Mouse (Mus musculus): ENCODE results near the gene AW551984. TPM values are rescaled to one million over a fixed set of nuclear protein-coding genes. Genes with fewer than 3 reads are reported as not detected.

AW551984 gene
- polyA plus RNA-seq, 1 experiment, result 87.9 TPM

DNA sequence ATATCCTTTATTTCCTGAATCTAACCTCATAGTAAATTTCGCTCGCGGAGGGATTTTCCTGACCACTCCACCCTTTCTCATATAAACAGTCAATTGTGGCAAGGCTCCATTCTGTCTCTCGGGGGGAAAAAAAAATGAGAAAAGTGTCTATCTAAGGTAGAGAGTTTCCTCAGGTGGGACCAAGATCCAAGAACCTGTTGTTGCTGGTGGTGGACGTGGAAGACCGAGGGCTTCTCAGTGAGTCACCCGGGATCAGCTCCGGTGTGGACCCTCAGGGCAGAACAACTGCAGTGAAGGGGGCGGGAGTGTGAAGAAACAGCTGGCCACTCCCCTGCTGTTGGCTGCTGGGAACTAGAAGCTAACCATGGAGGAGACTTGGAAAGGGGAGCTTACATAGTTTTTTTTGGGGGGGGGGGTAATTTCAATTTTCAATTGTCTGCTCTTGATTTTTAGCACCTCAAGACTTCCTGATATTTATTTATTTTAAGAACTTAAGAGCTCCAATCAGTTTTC, 814 bp downstream of the AW551984 start:
- TF ChIP-seq CTCF (IDR thresholded peaks at IDR 0.05; ENCODE audit: borderline replicate concordance, extremely low read depth, insufficient read depth, insufficient read length), result no peak
- TF ChIP-seq POLR2A (IDR thresholded peaks at IDR 0.05; ENCODE audit: borderline replicate concordance, extremely low read depth, insufficient read depth, insufficient read length, poor library complexity, severe bottlenecking), result no peak

DNA sequence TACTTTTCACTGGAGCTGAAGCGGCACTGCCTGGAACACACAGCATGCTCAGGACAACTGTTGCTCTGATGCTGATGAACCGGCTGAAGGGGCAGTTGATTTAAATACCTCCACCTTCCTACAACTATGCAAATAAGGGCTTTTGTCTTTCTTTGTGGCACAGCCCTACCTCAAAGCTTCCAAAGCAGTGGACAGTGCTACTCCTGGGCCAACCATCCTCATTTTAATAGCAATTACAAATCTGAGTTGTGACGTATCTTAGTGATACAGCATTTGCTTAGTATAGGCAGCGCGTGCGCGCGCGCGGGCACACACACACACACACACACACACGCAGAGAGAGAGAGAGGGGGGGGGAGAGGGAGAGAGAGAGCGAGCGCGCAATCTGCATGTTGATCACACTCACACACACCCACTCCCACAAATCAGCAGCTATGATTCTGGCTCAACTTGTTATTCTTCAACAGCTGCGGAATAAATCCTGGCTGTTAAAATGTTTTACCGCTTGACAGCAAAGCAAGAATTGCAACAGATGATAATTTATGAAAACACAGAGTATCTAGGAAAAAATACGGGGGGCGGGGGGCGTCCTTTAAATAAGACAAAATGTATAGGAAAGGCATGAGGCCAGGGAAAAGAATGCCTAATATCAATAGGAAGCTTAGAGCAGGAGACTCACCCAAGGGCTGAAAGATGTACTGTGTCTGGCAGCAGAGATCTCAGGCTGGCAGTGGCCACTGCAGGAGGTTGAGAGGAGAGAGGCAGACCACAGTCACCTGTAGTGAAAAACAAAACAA, 1.5 kb downstream of the AW551984 start:
- TF ChIP-seq CTCF (IDR thresholded peaks at IDR 0.05; ENCODE audit: borderline replicate concordance, extremely low read depth, insufficient read depth, insufficient read length), result no peak
- TF ChIP-seq POLR2A (IDR thresholded peaks at IDR 0.05; ENCODE audit: borderline replicate concordance, extremely low read depth, insufficient read depth, insufficient read length, poor library complexity, severe bottlenecking), result no peak
- peak; percentile 90 for DNase-seq (ENCODE audit: low read depth)

More for the DNA sequence above, 814 bp downstream of the AW551984 start:
- peak; percentile 60 for DNase-seq (ENCODE audit: low read depth)

DNA sequence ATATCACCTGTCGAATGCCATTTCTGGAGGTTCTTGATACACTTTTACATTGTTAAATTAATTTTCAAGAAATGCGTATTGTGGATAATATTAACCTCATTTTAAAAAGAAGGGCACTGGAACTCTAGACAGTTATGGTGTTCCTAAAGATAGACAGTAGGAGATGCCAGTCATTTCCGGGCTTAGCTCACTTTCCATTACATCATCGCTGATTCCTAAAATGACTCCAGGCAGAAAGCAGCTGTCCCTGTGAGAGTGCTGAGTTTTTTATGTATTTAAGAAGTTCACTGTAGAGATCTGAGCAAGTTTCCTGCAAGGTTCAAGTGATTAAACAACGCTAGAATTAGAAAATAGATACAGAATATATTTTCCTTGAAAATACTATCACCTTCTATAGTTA, 27.2 kb downstream of the AW551984 start:
- no peak for TF ChIP-seq CTCF (IDR thresholded peaks at IDR 0.05; ENCODE audit: borderline replicate concordance, extremely low read depth, insufficient read depth, insufficient read length)
- no peak for TF ChIP-seq POLR2A (IDR thresholded peaks at IDR 0.05; ENCODE audit: borderline replicate concordance, extremely low read depth, insufficient read depth, insufficient read length, poor library complexity, severe bottlenecking)
- DNase-seq (ENCODE audit: low read depth), result no peak

DNA sequence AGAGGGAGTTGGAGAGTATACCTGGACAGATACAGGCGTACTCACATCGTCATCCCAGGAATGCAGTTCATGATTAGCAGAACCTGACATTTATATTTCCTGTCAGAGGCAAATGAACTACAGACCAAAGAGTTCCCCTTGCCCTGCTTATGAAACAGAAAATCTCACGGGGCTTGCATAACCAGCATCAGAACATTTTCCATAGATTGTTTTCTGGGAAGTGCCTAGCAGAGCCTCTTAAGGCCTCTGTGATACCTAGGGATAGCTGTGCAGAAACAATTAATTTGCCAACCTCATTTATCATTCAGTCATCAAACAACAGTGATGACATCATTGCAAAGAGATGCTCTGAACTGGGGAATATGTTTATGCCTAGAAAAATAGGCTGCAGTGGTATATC, 28.7 kb downstream of the AW551984 start, which contains the start of gene Olfr959:
Olfr959 (minus strand) TSS at position 101 of the 400 bp plus-strand sequence.
- TF ChIP-seq CTCF (IDR thresholded peaks at IDR 0.05; ENCODE audit: borderline replicate concordance, extremely low read depth, insufficient read depth, insufficient read length) (no peak), POLR2A (IDR thresholded peaks at IDR 0.05; ENCODE audit: borderline replicate concordance, extremely low read depth, insufficient read depth, insufficient read length, poor library complexity, severe bottlenecking) (no peak)
- no peak for DNase-seq (ENCODE audit: low read depth)

DNA sequence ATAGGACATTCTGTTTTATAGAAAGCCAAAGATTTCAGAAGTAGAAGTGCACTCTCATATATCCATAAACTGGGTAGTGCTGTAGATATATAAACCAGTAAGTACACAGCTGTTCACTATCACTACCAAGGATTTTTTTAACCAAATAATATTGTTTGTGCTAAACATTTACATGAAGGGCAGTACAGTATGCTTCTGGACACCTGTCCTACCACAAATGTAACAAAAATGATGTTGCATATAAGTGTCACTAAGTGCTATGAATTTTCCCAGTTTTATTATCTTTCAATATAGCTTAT, 45.9 kb downstream of the AW551984 start:
- TF ChIP-seq POLR2A (IDR thresholded peaks at IDR 0.05; ENCODE audit: borderline replicate concordance, extremely low read depth, insufficient read depth, insufficient read length, poor library complexity, severe bottlenecking) (no peak), CTCF (IDR thresholded peaks at IDR 0.05; ENCODE audit: borderline replicate concordance, extremely low read depth, insufficient read depth, insufficient read length) (no peak)
- no peak for DNase-seq (ENCODE audit: low read depth)

DNA sequence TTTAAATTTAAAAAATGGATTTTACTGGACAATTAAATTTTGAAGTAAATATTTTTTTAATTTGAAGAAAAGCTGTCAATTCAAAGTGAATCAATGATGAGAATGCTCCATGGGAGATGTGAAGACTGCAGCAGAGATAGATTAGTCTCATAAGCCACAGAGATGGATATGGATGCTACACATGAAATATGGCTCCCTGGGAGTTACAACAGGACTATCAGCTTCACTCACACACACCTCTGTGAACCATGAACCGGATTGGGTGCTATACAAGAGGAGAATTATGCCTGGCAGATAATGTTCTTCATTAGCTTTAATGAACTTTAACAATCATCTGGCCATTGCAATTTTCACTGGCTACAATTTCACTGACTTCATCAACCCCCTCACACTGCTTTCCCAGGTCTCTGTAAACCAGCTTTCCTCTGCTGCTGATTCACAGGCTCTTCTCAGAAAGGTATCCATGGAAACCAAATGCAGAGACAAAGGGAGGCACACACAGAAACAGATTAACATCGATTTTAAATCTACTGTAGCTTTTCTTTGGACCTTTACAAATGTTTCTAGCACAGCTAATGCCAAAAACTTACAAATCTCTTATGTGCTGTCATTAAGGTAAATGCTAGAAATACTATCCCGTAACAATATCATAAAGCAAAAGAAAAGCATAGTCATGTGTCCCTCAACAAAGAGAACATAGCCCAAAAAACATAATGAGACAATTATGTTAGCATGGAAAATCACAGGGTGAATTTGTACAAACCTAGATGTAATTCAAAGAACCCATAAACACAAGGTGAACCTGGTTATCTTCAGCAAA, 46.5 kb downstream of the AW551984 start:
- no peak for TF ChIP-seq POLR2A (IDR thresholded peaks at IDR 0.05; ENCODE audit: borderline replicate concordance, extremely low read depth, insufficient read depth, insufficient read length, poor library complexity, severe bottlenecking)

DNA sequence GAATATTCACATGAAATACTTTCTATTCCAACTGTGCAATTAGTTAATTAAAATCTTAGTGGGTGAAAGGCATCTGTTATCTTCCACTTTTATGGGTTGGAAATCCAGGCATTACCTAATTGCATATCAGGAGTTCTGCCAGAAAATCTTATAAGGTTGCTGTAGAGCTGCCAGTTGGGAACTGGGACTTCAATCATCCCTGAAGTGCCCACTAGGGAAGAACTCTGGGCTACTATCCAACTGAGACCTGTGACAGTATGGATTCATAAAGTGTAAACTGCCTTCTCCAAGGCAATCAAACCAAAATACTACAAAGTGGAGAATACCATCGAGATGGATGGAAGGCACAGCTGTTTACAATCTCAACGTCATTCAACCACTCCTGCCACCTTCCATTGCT, 50.3 kb downstream of the AW551984 start, which contains the start of gene Olfr958:
Olfr958 (minus strand) TSS at position 109 of the 400 bp plus-strand sequence.
- TF ChIP-seq POLR2A (IDR thresholded peaks at IDR 0.05; ENCODE audit: borderline replicate concordance, extremely low read depth, insufficient read depth, insufficient read length, poor library complexity, severe bottlenecking) (no peak), CTCF (IDR thresholded peaks at IDR 0.05; ENCODE audit: borderline replicate concordance, extremely low read depth, insufficient read depth, insufficient read length) (no peak)
- DNase-seq (ENCODE audit: low read depth), result peak; percentile 90

More for the DNA sequence above, 46.5 kb downstream of the AW551984 start:
- DNase-seq (ENCODE audit: low read depth), result peak; percentile 94

DNA sequence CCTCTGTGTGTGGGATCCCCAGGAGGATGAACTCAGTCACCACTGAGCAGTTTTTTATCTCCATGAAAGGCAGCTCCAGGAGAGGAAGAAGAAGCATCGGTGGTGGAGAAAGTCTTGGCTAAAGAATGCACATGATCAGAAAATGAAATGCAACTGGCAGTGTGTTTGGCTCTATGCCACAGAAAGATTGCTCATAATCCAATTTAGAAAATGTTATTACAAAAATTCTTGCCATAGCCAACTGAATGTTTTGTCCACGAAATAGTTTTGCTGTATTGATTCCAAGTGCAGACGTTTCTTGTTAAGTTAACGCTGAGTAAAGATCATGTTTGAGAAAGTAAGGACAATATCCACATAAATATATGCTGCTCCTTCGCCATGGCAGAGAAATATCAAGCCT, 53.4 kb downstream of the AW551984 start:
- DNase-seq (ENCODE audit: low read depth), result peak; percentile 19
- TF ChIP-seq POLR2A (IDR thresholded peaks at IDR 0.05; ENCODE audit: borderline replicate concordance, extremely low read depth, insufficient read depth, insufficient read length, poor library complexity, severe bottlenecking), result no peak
- no peak for TF ChIP-seq CTCF (IDR thresholded peaks at IDR 0.05; ENCODE audit: borderline replicate concordance, extremely low read depth, insufficient read depth, insufficient read length)

Other genes with a start within 250 kb of the AW551984 start
- gene Olfr951, start 217.0 kb downstream of the AW551984 start, polyA plus RNA-seq (2012; rRNA removed), result not detected in 2 replicates
- not detected in 2 replicates for gene Olfr952, start 177.3 kb downstream of the AW551984 start, polyA plus RNA-seq (2012; rRNA removed)
- gene Olfr954, start 147.7 kb downstream of the AW551984 start, polyA plus RNA-seq (2012; rRNA removed), result not detected in 2 replicates
- gene Olfr955, start 132.5 kb downstream of the AW551984 start, polyA plus RNA-seq (2012; rRNA removed), result not detected in 2 replicates
- gene Olfr44, start 110.4 kb downstream of the AW551984 start, polyA plus RNA-seq (2012; rRNA removed), result not detected in 2 replicates
- gene Olfr957, start 88.6 kb downstream of the AW551984 start, polyA plus RNA-seq (2012; rRNA removed), result not detected in 2 replicates
- not detected in 2 replicates for gene Olfr958, start 50.3 kb downstream of the AW551984 start, polyA plus RNA-seq (2012; rRNA removed)
- gene Olfr959, start 28.8 kb downstream of the AW551984 start, polyA plus RNA-seq (2012; rRNA removed), result not detected in 2 replicates
- not detected in 2 replicates for gene Olfr148, start 6.3 kb upstream of the AW551984 start, polyA plus RNA-seq (2012; rRNA removed)
- gene Olfr960, start 17.0 kb upstream of the AW551984 start, polyA plus RNA-seq (2012; rRNA removed), result not detected in 2 replicates
- gene Olfr961, start 40.7 kb upstream of the AW551984 start, polyA plus RNA-seq (2012; rRNA removed), result not detected in 2 replicates
- gene Olfr963, start 62.8 kb upstream of the AW551984 start, polyA plus RNA-seq (2012; rRNA removed), result not detected in 2 replicates
- not detected in 2 replicates for gene Olfr149, start 102.7 kb upstream of the AW551984 start, polyA plus RNA-seq (2012; rRNA removed)
- gene Olfr965, start 107.0 kb upstream of the AW551984 start, polyA plus RNA-seq (2012; rRNA removed), result not detected in 2 replicates
- gene Olfr150, start 126.6 kb upstream of the AW551984 start, polyA plus RNA-seq (2012; rRNA removed), result not detected in 2 replicates
- gene Olfr967, start 141.8 kb upstream of the AW551984 start, polyA plus RNA-seq (2012; rRNA removed), result not detected in 2 replicates
- gene Olfr968, start 178.8 kb upstream of the AW551984 start, polyA plus RNA-seq (2012; rRNA removed), result not detected in 2 replicates
- not detected in 2 replicates for gene Olfr969, start 186.5 kb upstream of the AW551984 start, polyA plus RNA-seq (2012; rRNA removed)
- not detected in 2 replicates for gene Olfr970, start 204.5 kb upstream of the AW551984 start, polyA plus RNA-seq (2012; rRNA removed)
- gene Olfr971, start 232.5 kb upstream of the AW551984 start, polyA plus RNA-seq (2012; rRNA removed), result not detected in 2 replicates